Mouse (Mus musculus) cerebellum, postnatal 10 days (tissue): ENCODE data around the gene Phospho2.

Experiments used
- DNase-seq, 2 experiments: peaks; one replicate each; pipeline ENCODE4 v3.0.0; 2021; ENCODE audit warnings: mixed read lengths in 2 of 2

The Phospho2 gene

DNA sequence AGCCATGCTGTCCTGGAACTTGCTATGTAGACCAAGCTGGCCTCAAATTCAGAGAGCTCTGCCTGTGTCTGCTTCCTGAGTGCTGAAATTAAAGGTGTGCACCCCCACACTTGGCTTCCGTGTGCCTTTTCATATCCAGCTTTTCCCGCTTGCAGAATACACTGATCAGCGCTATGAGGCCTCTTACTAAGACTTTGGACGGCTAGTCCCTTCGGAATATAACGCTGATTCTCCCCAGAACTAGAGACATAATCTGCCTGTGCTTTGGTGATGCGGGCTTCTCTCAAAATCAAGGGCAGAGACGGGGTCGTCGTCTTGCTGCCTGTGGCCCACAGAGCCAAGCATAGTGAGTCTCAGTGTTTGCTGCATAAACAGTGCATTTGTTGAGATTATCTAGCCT, 36.5 kb downstream of the Phospho2 start:
- DNase-seq: peak; percentile 31 to 43

GRCm38 (mm10) chr2:69826380-69826779, 37.0 kb downstream of the Phospho2 start:
- DNase-seq: peak; percentile 76 to 80

GRCm38 (mm10) chr2:69828031-69828430, 38.6 kb downstream of the Phospho2 start:
- no peak for DNase-seq

DNA sequence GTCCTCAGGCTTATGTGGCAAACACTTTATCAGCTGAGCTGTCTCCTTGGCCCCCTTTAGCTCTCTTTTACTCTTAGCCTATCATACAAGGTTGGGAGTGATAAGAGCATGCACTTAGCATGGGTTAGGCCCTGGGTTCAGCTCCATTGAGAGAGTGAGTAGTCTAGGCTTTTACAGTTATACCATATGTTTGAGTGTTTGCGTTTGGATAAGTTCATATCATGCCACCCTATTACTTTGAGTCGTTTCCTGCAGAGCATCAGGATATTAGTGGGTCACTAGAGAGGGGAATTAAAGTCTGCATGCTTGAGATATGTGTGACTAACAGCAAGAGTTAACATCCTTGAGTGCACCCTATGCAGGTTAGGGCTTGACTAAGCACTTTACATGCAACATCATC, 40.3 kb downstream of the Phospho2 start:
- no peak for DNase-seq

DNA sequence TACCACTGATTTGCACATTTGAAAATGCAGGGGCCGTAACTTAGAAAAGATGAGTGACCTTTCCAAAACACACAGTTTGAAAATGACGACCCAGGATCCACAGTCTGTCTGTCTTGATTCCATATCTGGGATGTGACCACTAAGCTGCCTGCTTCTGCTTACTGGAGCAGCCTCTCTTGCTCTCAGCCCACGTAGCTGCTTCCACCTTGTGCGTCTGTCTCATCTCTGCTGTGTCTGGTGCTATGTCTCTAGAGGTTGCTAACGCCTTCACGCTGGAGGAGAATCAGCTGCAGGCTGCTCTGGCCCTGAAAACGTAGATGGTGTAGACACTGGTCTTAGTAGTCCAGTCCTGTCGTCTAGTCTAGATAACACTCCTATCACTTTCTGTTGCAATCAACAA, 40.7 kb downstream of the Phospho2 start:
- no peak for DNase-seq

- DNase-seq: no peak
Measured at GRCm38 (mm10) chr2:69837244-69837967, 48.0 kb downstream of the Phospho2 start.

DNA sequence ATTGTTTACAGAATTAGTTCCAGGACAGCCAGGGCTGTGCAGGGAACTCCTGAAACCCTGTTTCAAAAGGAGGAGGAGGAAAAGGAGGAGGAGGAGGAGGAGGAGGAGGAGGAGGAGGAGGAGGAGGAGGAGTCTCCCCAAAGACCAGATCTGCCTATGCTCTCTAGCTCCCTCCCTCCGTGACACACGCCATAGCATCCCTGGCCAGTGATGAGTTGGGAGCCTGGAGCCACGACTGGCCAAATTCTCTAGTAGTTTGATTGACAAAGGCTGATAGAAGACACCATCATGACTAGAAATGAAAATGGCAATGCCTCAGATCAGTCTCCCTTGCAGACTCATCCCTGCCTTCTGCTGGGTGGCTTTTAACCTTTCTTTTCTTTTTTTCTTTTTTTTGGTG, 48.6 kb downstream of the Phospho2 start:
- no peak for DNase-seq

DNA sequence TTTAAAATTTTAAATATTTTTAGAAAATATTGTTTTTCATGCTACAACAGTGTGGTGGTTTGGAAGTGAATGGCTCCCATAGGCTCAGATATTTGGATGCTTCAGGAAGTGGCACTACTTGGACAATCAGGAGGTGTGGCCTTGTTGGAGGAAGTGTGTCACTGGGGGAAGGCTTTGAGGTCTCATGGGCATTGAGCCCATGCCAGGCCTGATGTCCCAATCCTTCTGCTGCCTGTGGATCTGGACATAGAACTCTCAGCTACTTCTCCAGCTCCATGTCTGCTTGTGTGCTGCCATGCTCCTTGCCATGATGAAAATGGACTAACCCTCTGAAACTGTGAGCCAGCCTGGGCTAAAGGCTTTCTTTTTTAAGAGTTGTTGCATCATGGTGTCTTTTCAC, 49.3 kb downstream of the Phospho2 start:
- no peak for DNase-seq

DNA sequence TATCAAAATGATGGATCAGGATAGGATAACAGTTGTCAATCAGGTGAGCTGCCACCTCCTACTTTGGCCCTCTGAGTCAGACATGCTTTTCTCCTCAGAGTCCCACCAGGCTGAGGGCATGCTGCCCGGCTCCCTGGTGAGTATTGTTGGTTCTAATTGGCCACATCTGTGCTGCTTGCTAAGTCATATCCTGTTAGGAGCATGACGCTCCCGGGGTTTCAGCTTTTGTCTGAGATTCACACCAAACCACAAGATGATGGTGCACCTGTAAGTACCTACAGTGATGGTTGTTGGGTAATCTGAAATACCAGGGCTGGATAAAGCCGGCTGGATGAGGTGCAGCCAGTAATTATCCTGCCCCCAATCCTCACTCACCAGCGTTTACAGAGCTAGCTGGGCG, 50.8 kb downstream of the Phospho2 start:
- DNase-seq: peak; percentile 75 to 78

GRCm38 (mm10) chr2:69849215-69849614, 59.8 kb downstream of the Phospho2 start:
- DNase-seq: peak in 1 of 2 experiments; percentile 21
